Mouse (Mus musculus) brain, embryonic 18.5 days (tissue): ENCODE data around the gene Errfi1.
"Not testable (repeated sequence)": the region's sequence is repeated elsewhere in the genome, so short reads cannot be mapped to it uniquely, and the experiment has no call there.

Experiments
- DNase-seq: peaks from one replicate; pipeline ENCODE4 v3.0.0-alpha.2; 2012; ENCODE audit warnings: low read depth, low spot score

Gene Errfi1

GRCm38 (mm10) chr4:150846316-150846715 lies 7.4 kb upstream of the Errfi1 start:
- DNase-seq = no peak

- no peak for DNase-seq
Observed at GRCm38 (mm10) chr4:150849964-150850363, 3.8 kb upstream of the Errfi1 start.

GRCm38 (mm10) chr4:150850893-150851292 lies 2.8 kb upstream of the Errfi1 start:
- DNase-seq = no peak

- DNase-seq = no peak
Observed at GRCm38 (mm10) chr4:150852045-150852444, 1.7 kb upstream of the Errfi1 start.

GRCm38 (mm10) chr4:150852479-150852878 lies 1.2 kb upstream of the Errfi1 start:
- no peak for DNase-seq

- DNase-seq = peak; percentile 91
Observed at GRCm38 (mm10) chr4:150854839-150855246, 1.1 kb downstream of the Errfi1 start.

- DNase-seq = no peak
Observed at GRCm38 (mm10) chr4:150855346-150855745, 1.6 kb downstream of the Errfi1 start.

GRCm38 (mm10) chr4:150860526-150860925 lies 6.8 kb downstream of the Errfi1 start:
- no peak for DNase-seq

- DNase-seq = no peak
Observed at GRCm38 (mm10) chr4:150861161-150861560, 7.4 kb downstream of the Errfi1 start.

GRCm38 (mm10) chr4:150862626-150863375 lies 9.1 kb downstream of the Errfi1 start:
- DNase-seq = no peak

GRCm38 (mm10) chr4:150865371-150865770 lies 11.7 kb downstream of the Errfi1 start:
- DNase-seq = no peak

GRCm38 (mm10) chr4:150866069-150866468 lies 12.3 kb downstream of the Errfi1 start:
- no peak for DNase-seq

GRCm38 (mm10) chr4:150866494-150866893 lies 12.8 kb downstream of the Errfi1 start:
- DNase-seq = no peak

GRCm38 (mm10) chr4:150868161-150868560 lies 14.4 kb downstream of the Errfi1 start:
- DNase-seq = no peak

GRCm38 (mm10) chr4:150868859-150869258 lies 15.1 kb downstream of the Errfi1 start:
- DNase-seq = no peak

GRCm38 (mm10) chr4:150869276-150870197 lies 15.8 kb downstream of the Errfi1 start:
- no peak for DNase-seq

GRCm38 (mm10) chr4:150870963-150871391 lies 17.3 kb downstream of the Errfi1 start:
- no peak for DNase-seq

GRCm38 (mm10) chr4:150871392-150872138 lies 17.8 kb downstream of the Errfi1 start:
- no peak for DNase-seq

- DNase-seq = no peak
Observed at GRCm38 (mm10) chr4:150872139-150872651, 18.5 kb downstream of the Errfi1 start.

- DNase-seq = no peak
Observed at GRCm38 (mm10) chr4:150872681-150873080, 19.0 kb downstream of the Errfi1 start.

- not testable (repeated sequence) for DNase-seq
Observed at GRCm38 (mm10) chr4:150874416-150874815, 20.7 kb downstream of the Errfi1 start.

- DNase-seq = no peak
Observed at GRCm38 (mm10) chr4:150875393-150875792, 21.7 kb downstream of the Errfi1 start.
